Mouse (Mus musculus): ENCODE results near the gene Katnb1.

- TF ChIP-seq EP300 (IDR thresholded peaks at IDR 0.05; ENCODE audit: low read length), result no peak
- TF ChIP-seq TBP (conservative IDR thresholded peaks at IDR 0.05; ENCODE audit: low read depth, low read length), result no peak
- TF ChIP-seq POLR2A (IDR thresholded peaks at IDR 0.05; ENCODE audit: low read depth, low read length), result no peak
- TF ChIP-seq MXI1 (IDR thresholded peaks at IDR 0.05; ENCODE audit: low read depth, low read length), result no peak
- TF ChIP-seq POLR2AphosphoS2 (IDR thresholded peaks at IDR 0.05; ENCODE audit: low read depth, low read length), result no peak
- no peak for TF ChIP-seq MAX (IDR thresholded peaks at IDR 0.05; ENCODE audit: low read length)
- no peak for TF ChIP-seq CTCF (conservative IDR thresholded peaks at IDR 0.05 in 1 of 2, IDR thresholded peaks at IDR 0.05 in 1 of 2; ENCODE audit: low read depth in 2 of 2, low read length in 2 of 2)
- no peak for TF ChIP-seq RAD21 (IDR thresholded peaks at IDR 0.05; ENCODE audit: low read depth, low read length)
- TF ChIP-seq MEF2A (IDR thresholded peaks at IDR 0.05; ENCODE audit: borderline replicate concordance, low read depth, low read length), result no peak
- no peak for TF ChIP-seq HCFC1 (IDR thresholded peaks at IDR 0.05; ENCODE audit: low read depth, low read length)
- TF ChIP-seq NELFE (IDR thresholded peaks at IDR 0.05; ENCODE audit: low read depth, low read length), result no peak
- no peak for TF ChIP-seq ZKSCAN1 (IDR thresholded peaks at IDR 0.05; ENCODE audit: borderline replicate concordance, low read depth, low read length)
- no peak for TF ChIP-seq MYC (IDR thresholded peaks at IDR 0.05; ENCODE audit: low read depth, low read length)
Observed at GRCm38 (mm10) chr8:95058661-95059060, 22.3 kb upstream of the Katnb1 start.
